Mouse (Mus musculus): ENCODE measurements around the gene Crb2. TPM values are rescaled to one million over a fixed set of nuclear protein-coding genes. Genes with fewer than 3 reads are reported as not detected.

Gene Crb2
- total and polyA plus RNA-seq, 3 experiments = not detected

DNA sequence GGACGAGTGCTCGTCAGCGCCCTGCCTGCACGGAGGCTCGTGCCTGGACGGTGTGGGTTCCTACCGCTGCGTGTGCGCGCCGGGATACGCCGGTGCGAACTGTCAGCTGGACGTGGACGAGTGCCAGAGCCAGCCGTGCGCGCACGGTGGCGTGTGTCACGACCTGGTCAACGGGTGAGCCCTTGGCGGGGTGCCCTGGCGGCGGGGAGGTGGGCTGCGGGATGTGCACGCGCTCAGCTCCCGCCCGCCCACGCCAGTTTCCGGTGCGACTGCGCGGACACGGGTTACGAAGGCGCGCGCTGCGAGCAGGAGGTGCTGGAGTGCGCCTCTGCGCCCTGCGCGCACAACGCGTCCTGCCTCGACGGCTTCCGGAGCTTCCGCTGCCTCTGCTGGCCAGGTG lies 10.4 kb downstream of the Crb2 start:
- H3K4me3 ChIP-seq (ENCODE audit: control insufficient read depth in 1 of 2, insufficient read depth in 1 of 2, low read depth in 2 of 2, low read length in 2 of 2) = no peak overlapping the region
- no peak overlapping the region for H3K9ac ChIP-seq (ENCODE audit: control insufficient read depth, low read depth, low read length, poor library complexity, severe bottlenecking)
- DNase-seq (ENCODE audit: low read depth, low spot score) = no peak
- no peaks in the 10 kb centered on the region for H3K4me1 ChIP-seq (ENCODE audit: control insufficient read depth in 1 of 2, insufficient read depth in 2 of 2, low read length in 2 of 2)
- no peaks in the 10 kb centered on the region for H3K79me2 ChIP-seq (ENCODE audit: control insufficient read depth, insufficient read depth, low read length, poor library complexity)
- no peak overlapping the region for H3K27ac ChIP-seq (ENCODE audit: control insufficient read depth, low read depth, low read length)
- H3K27me3 ChIP-seq (ENCODE audit: control insufficient read depth in 1 of 2, insufficient read depth in 2 of 2, low read length in 2 of 2) = no peaks in the 10 kb centered on the region
- TF ChIP-seq MXI1 (IDR thresholded peaks at IDR 0.05; ENCODE audit: low read depth, low read length) (no peak), ELF1 (IDR thresholded peaks at IDR 0.05; ENCODE audit: low read depth, low read length) (no peak), USF1 (IDR thresholded peaks at IDR 0.05; ENCODE audit: low read depth, low read length) (no peak), MYB (IDR thresholded peaks at IDR 0.05; ENCODE audit: low read depth, low read length) (no peak), POLR2AphosphoS2 (IDR thresholded peaks at IDR 0.05; ENCODE audit: low read length) (no peak), SIN3A (IDR thresholded peaks at IDR 0.05; ENCODE audit: low read length) (no peak), E2F4 (IDR thresholded peaks at IDR 0.05; ENCODE audit: borderline replicate concordance, low read depth, low read length) (no peak), POLR2A (IDR thresholded peaks at IDR 0.05; ENCODE audit: control insufficient read depth in 1 of 2, insufficient read depth in 1 of 2, low read depth in 1 of 2, low read length in 2 of 2, poor library complexity in 1 of 2) (no peak), CHD2 (IDR thresholded peaks at IDR 0.05; ENCODE audit: low read length) (no peak), TBP (IDR thresholded peaks at IDR 0.05; ENCODE audit: low read depth, low read length) (no peak), MEF2A (IDR thresholded peaks at IDR 0.05; ENCODE audit: extremely low read depth, insufficient replicate concordance, low read depth, low read length, poor library complexity, severe bottlenecking) (no peak), CHD1 (IDR thresholded peaks at IDR 0.05; ENCODE audit: low read depth, low read length) (no peak), MAZ (IDR thresholded peaks at IDR 0.05; ENCODE audit: low read depth, low read length) (no peak), SMC3 (IDR thresholded peaks at IDR 0.05; ENCODE audit: low read depth, low read length) (no peak)
- no peaks in the 10 kb centered on the region for H3K36me3 ChIP-seq (ENCODE audit: control insufficient read depth in 1 of 2, insufficient read depth in 2 of 2, low read length in 2 of 2)
- H3K9me3 ChIP-seq (replicated peaks; ENCODE audit: insufficient read depth, low read length) = no peaks in the 10 kb centered on the region

DNA sequence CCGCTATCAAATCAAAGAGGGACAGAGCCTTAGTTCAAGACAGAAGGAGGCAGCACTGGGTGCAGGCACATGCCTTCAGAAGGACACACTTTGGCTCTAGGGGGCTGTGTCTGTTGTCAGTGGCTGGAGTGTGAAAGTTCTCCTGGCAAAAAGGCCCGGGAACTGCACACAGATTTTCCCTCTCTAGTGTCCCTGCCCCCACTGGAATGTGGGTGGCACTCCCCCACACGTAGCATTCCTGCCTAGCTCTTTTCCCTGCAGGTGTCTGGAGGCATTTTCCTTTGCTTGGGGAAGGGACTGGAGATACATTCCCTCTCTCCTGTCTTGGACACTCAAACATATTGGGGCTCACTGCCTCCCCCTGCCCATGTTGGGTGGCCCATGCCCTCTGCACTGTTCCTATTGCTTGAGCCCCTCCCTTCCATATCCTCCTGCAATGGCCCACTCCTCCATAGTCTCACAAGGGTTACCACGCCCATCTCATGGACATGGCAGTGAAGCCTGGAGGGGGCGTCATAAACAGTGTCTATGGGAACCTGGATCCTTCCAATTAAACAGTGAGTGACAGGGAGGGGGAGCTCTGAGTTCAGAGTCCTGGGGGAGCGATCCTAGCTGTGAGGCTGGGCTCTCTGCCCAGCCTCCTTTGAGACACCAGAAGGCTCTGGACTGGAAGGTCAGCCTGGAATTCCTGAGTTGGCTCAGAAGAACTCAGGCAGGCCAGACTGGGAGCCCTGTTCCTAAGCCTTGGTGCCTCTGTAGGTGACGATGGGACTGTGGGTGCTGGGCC lies 12.3 kb downstream of the Crb2 start:
- Histone ChIP-seq H3K79me2 (ENCODE audit: control insufficient read depth, insufficient read depth, low read length, poor library complexity) (no peaks in the 10 kb centered on the region), H3K27me3 (ENCODE audit: control insufficient read depth in 1 of 2, insufficient read depth in 2 of 2, low read length in 2 of 2) (no peaks in the 10 kb centered on the region), H3K9me3 (replicated peaks; ENCODE audit: insufficient read depth, low read length) (no peaks in the 10 kb centered on the region), H3K4me3 (ENCODE audit: control insufficient read depth in 1 of 2, insufficient read depth in 1 of 2, low read depth in 2 of 2, low read length in 2 of 2) (no peak overlapping the region), H3K27ac (ENCODE audit: control insufficient read depth, low read depth, low read length) (no peak overlapping the region), H3K9ac (ENCODE audit: control insufficient read depth, low read depth, low read length, poor library complexity, severe bottlenecking) (no peak overlapping the region), H3K4me1 (ENCODE audit: control insufficient read depth in 1 of 2, insufficient read depth in 2 of 2, low read length in 2 of 2) (no peaks in the 10 kb centered on the region), H3K36me3 (ENCODE audit: control insufficient read depth in 1 of 2, insufficient read depth in 2 of 2, low read length in 2 of 2) (no peaks in the 10 kb centered on the region)
- no peak for TF ChIP-seq ELF1 (IDR thresholded peaks at IDR 0.05; ENCODE audit: low read depth, low read length)
- TF ChIP-seq JUND (IDR thresholded peaks at IDR 0.05; ENCODE audit: low read depth, low read length) = no peak
- TF ChIP-seq CHD2 (IDR thresholded peaks at IDR 0.05; ENCODE audit: low read length) = no peak
- DNase-seq (ENCODE audit: low read depth, low spot score) = no peak
